Mouse (Mus musculus) cortical plate, adult 2 months (tissue): ENCODE measurements around the gene Sp8. TPM values are rescaled to one million over a fixed set of nuclear protein-coding genes. Genes with fewer than 3 reads are reported as not detected.

ENCODE experiments used
- H3K27ac ChIP-seq: fragments of 200-500 bp; 2 replicates; pipeline ENCODE4 v1.5.1; 2012; ENCODE audit warnings: low read length, control low read depth, inconsistent platforms; ENCODE audit not compliant: insufficient read depth
- H3K4me1 ChIP-seq: fragments of 200-500 bp; 2 replicates; pipeline ENCODE4 v1.6.1; 2011; ENCODE audit warnings: low read length; ENCODE audit not compliant: control insufficient read depth, insufficient read depth
- H3K4me3 ChIP-seq: fragments of 200-500 bp; 2 replicates; pipeline ENCODE4 v1.5.1; 2011; ENCODE audit warnings: mild to moderate bottlenecking, low read length, control low read depth; ENCODE audit not compliant: insufficient read depth
- CTCF ChIP-seq: fragments of 200-500 bp; IDR thresholded peaks from 2 replicates; pipeline ENCODE4 v1.5.1; 2011; ENCODE audit warnings: mild to moderate bottlenecking, control low read depth, low read length; ENCODE audit not compliant: insufficient read depth; ENCODE audit errors: extremely low read depth
- POLR2A ChIP-seq: fragments of 200-500 bp; IDR thresholded peaks from 2 replicates; pipeline ENCODE4 v1.6.1; 2011; ENCODE audit warnings: mild to moderate bottlenecking, low read length, control low read depth; ENCODE audit not compliant: insufficient read depth; ENCODE audit errors: extremely low read depth
- polyA plus RNA-seq: library from polyadenylated mRNA; depleted of rRNA; stranded (reverse); fragments of >200 nt; gene quantifications from 2 replicates; pipeline ENCODE4 v1.2.3, GENCODE M21; 2012

The Sp8 gene
- polyA plus RNA-seq, 1 experiment, result 1.2 TPM

- TF ChIP-seq CTCF (no peak), POLR2A (no peak)
- Histone ChIP-seq H3K27ac (no peak overlapping the region), H3K4me3 (peak overlapping the region; percentile 67; the same call in 1 of the 2 replicates), H3K4me1 (no peaks in the 10 kb centered on the region)
Measured at GRCm38 (mm10) chr12:118847381-118847780, 1.3 kb downstream of the Sp8 start.

- TF ChIP-seq CTCF, result no peak
- TF ChIP-seq POLR2A, result no peak
- Histone ChIP-seq H3K4me1 (no peaks in the 10 kb centered on the region), H3K27ac (no peak overlapping the region), H3K4me3 (no peak overlapping the region)
Measured at GRCm38 (mm10) chr12:118847861-118848495, 1.8 kb downstream of the Sp8 start.

GRCm38 (mm10) chr12:118848496-118849202 is 2.5 kb downstream of the Sp8 start:
- no peak for TF ChIP-seq POLR2A
- no peak for TF ChIP-seq CTCF
- Histone ChIP-seq H3K27ac (no peak overlapping the region), H3K4me1 (no peaks in the 10 kb centered on the region), H3K4me3 (no peak overlapping the region)

GRCm38 (mm10) chr12:118849203-118849861 is 3.2 kb downstream of the Sp8 start:
- H3K4me1 ChIP-seq, result no peaks in the 10 kb centered on the region
- H3K4me3 ChIP-seq, result no peak overlapping the region
- TF ChIP-seq CTCF, result no peak
- TF ChIP-seq POLR2A, result no peak
- no peak overlapping the region for H3K27ac ChIP-seq

- Histone ChIP-seq H3K4me1 (no peaks in the 10 kb centered on the region), H3K27ac (no peak overlapping the region), H3K4me3 (no peak overlapping the region)
- TF ChIP-seq POLR2A, result no peak
- no peak for TF ChIP-seq CTCF
Measured at GRCm38 (mm10) chr12:118849996-118850395, 3.9 kb downstream of the Sp8 start.

GRCm38 (mm10) chr12:118850851-118851410 is 4.8 kb downstream of the Sp8 start:
- H3K27ac ChIP-seq, result no peak overlapping the region
- H3K4me1 ChIP-seq, result no peaks in the 10 kb centered on the region
- TF ChIP-seq POLR2A, result no peak
- no peak for TF ChIP-seq CTCF
- no peak overlapping the region for H3K4me3 ChIP-seq

GRCm38 (mm10) chr12:118853331-118853730 is 7.2 kb downstream of the Sp8 start:
- no peak for TF ChIP-seq POLR2A
- no peak for TF ChIP-seq CTCF
- Histone ChIP-seq H3K27ac (no peak overlapping the region), H3K4me3 (no peak overlapping the region), H3K4me1 (no peaks in the 10 kb centered on the region)

GRCm38 (mm10) chr12:118854401-118854800 is 8.3 kb downstream of the Sp8 start:
- TF ChIP-seq CTCF (no peak), POLR2A (no peak)
- Histone ChIP-seq H3K4me3 (no peak overlapping the region), H3K27ac (no peak overlapping the region), H3K4me1 (no peaks in the 10 kb centered on the region)

GRCm38 (mm10) chr12:118854831-118855453 is 8.8 kb downstream of the Sp8 start:
- no peaks in the 10 kb centered on the region for H3K4me1 ChIP-seq
- no peak overlapping the region for H3K27ac ChIP-seq
- H3K4me3 ChIP-seq, result no peak overlapping the region
- TF ChIP-seq CTCF (peak; percentile 50), POLR2A (no peak)
